Mouse (Mus musculus) erythroblast, adult 5-6 weeks (primary cell): Measurements from ENCODE around the gene Syt7. TPM values are rescaled to one million over a fixed set of nuclear protein-coding genes. Genes with fewer than 3 reads are reported as not detected.

Experiments used
- ATAC-seq: replicated peaks from 2 replicates; pipeline ENCODE4 v1.8.0; 2016; ENCODE audit warnings: moderate number of reproducible peaks, mild to moderate bottlenecking, moderate TSS enrichment, inconsistent platforms; ENCODE audit not compliant: poor library complexity, low FRiP score, severe bottlenecking
- total RNA-seq, 2 experiments: library from RNA; stranded (forward) in 1 of 2; stranded (reverse) in 1 of 2; fragments of 150-400 nt in 1 of 2; fragments of 200-764, 138-1000 nt in 1 of 2; gene quantifications; 2 replicates each; pipeline versions ENCODE4 v1.2.3 to v1.2.4; 2015 to 2017; ENCODE audit warnings: low replicate concordance in 2 of 2

Gene Syt7
- total RNA-seq, 2 experiments from 2014 or later = not detected

DNA sequence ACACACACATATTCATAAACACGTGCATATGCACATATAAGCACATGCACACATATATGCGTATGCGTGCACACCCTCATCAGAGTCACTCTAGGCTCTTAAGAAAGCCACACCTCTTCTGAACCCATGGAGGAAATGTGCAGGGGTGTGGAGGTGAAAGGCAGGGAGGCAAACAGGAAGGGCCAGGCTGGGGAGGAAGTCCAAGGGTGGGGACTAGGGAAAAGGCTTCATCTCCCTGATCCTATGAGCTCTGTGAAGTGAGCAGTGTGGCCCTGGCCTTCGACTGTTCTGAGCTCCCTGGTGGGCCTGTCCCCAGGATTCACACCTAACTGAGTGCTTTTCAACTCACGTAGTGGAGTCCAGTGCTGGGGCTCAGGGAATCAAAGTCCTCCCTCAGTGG lies 13.6 kb upstream of the Syt7 start:
- no peak for ATAC-seq

DNA sequence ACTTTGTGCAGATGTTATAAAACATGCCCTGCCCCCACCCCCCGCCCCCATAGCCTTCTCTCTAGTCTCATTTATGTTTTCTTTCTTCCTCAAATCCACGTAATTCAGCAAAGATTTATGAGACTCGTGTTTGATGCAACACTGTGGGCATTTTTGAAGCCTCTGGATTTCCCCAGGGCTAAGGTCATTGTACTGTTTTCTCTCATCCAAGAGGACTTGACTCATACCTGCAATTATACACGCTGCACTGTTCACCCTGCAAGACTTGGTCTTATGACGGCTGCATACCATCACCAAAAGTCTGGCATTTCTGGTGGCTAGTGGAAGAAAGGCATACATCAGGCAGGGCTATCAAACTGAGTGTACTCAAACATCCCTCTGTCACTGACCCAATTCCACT lies 8.9 kb upstream of the Syt7 start:
- no peak for ATAC-seq

DNA sequence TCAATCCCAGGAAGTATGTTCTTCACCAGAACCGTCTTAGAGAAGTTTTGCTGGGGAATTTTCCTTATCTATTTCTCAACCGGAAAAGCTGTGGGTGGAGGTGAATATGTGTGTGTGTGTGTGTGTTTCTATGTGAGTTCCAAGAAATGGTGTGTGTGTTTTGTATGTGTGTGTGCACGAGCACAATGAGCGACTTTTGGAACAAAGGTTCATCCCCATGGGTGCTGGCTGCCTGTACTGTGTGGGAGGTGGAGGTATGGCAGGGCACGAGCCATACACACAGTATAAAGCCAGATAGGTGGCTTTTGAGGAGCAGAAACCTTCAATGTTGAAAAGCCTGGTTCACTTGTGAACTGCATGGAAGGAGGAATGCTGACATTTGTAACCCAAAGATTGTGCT lies 1.2 kb upstream of the Syt7 start:
- no peak for ATAC-seq

DNA sequence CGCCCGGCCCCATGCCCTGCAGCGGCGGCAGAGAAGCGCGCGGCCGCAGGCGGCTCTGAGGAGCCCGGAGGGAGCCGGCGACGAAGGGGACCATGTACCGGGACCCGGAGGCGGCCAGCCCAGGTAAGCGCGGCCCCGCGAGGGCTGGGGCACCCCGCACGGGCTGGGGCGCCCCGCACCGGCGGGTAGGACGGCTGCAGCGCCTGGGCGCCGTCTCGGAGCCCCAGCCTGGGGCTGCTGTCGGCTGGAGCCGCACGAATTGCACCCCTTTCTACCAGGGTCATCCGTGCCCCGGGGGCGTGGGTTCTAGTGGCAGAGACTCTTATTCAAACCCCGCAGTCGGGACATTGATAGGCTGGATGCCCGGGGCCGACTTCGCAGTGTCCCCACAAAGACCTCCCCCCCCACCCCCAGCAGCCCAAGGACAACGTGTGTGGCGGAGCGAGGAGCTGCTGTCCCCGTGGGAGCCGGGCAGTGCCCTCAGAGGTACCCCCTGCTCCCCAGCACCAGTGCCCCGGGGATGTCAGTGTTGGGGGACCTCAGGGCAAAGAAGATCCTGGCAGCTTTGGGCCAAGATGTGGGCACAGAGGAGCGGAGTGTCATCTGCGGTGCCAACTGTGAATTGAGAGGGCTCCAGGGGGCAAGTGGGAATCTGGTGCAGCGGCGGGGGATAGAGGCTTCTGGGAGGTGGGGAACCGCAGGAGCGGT lies 655 bp downstream of the Syt7 start:
- ATAC-seq = no peak

DNA sequence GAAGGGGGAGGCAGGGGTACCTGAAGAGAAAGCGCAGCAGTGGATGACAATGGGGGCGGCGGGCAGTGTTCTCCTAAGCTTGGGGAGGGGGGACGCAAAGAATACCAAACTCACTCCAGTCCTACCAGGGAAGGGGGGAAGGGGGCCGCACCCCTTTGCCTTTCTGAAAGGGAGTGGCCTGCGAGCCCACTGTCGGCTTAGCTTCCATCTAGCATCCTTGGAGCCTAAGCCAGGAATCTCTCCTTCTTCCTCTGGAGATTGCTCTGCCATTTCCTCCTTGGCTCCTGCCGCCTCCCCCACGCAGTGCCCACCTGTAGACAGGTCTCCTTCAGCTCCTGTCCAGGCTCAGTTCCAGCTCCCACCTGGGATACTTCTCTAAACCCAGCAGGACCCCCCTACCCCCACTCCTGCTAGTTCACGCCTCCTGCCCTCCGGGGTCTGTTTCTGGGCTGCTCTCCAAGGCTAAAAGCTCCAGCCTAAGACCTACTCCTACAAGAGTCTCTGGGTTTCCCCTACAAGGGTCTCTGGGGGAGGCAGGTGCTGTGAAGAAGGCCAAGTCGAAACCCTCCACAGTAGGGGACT lies 1.3 kb downstream of the Syt7 start:
- no peak for ATAC-seq

DNA sequence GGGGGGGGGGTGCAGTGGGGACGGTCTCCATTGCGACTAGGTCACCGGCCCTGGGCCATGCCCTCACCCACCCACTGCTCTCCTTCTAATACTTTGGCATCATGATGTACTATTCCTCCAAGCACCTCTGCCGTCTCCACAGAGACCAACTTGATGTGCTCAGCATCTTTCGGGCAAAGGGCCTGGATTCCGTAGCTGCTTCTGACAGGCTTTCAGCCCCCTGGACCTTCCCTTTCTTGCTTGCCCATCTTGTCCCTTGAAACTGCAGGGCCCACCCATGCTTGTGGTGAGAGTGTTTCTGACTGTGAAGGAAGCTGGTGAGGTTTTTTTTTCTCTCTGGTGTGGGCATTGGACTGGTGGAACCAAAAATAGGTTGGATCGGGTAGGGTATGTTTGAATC lies 2.1 kb downstream of the Syt7 start:
- no peak for ATAC-seq

DNA sequence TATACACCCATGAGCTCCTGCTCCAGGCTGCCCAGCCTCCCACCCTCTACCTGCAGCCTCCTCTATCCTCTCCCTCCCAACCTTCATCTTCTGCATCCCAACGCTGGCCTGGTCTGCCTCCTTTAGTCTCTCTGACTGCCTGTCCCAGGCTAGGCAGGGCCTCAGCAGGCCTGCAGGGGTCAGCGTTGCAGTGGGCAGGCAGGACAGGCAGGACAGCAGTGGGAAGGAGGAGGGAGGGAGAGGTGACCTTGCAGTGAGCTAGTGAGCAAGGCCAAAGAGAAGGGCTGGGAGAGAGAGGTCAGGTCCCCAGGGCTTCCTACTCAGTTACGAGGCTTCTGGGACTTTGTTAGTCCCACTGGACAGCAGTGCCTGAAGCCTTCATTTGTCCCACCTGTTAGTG lies 3.1 kb downstream of the Syt7 start:
- ATAC-seq = no peak

DNA sequence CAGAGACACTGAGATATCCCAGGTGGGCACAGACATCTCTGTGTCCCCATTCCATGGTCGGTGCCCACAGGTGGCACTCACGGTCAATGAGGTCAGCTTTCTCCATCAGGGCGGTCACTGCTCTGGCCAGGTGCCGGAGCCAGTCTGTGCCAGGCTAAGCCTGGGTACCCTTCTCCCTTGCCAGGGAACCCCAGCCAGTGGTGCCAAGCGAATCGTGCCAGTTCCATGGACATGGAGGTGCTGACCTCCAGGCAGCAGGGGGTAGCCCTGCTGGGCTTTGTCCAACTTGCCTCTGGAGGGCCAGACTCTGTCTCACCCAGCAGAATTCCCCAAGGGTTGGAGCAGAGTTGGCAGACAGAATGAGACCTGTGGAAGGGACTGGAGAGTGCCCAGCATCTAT lies 4.6 kb downstream of the Syt7 start:
- no peak for ATAC-seq

DNA sequence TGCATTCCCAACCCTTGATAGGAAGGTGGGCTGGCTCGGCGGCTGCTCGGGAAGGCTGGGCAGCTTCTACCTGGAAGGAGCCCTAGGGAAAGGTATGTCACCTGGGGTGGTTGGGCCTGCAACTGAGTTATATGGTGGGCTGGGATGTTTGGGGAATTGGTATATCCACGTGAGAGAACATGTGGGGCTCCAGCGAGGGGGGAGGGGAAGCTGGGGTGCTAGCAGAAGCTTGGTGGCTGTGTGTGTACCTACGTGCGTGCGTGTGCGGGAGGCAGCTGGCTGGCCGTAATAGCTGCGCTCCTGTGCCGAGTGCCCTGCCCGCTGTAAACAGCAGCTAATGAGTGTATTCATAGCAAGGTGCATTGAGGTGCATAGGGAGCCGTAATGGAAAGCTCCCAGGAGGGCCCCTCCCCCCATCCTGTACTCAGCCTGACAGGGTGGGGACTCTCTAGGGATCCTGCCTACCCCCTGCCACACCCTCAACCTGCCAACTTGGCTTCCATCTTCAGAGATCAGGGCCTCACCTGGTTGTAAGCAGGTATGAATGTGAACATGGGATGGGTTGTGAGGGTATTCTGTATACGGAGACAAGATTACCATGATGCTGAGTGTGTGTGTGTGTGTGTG lies 5.1 kb downstream of the Syt7 start:
- ATAC-seq = no peak

DNA sequence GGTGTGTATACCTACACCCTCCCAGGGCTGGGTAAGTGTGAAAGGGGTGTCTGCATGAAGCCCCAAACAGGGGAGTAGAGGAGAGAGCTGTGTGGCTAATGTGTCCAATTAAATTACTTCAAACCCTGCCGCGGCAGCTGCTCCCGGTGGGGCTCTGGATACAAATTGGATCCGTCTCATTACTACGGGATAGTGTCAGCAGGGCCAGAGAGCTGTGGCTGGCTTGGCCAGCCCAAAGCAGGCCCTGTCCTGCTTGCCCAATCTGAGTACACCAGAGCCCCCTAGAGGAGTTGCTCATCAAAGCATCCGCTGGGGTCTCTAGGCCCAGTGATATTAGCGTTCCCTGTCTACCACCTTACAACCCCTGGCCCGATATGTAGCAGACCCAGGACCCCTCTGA lies 6.3 kb downstream of the Syt7 start:
- ATAC-seq = no peak

DNA sequence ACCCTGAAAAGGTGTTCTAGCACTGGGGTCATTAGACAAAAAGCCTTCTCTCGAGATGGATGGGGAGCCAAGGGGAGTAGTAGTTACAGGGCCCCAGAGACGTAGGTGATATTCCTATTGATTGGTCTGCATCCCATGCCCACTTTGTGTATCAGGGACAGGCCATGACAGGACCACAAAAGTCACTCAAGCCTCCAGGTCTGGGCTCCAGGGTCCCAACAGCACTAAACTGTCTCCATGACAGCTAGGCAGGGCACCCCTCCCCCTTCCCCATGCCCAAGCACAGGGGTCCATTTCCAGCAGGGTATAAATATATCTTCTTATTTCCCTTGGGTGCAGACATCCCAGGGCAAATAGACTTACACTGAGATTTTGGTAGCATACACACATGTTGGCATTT lies 8.1 kb downstream of the Syt7 start:
- no peak for ATAC-seq

DNA sequence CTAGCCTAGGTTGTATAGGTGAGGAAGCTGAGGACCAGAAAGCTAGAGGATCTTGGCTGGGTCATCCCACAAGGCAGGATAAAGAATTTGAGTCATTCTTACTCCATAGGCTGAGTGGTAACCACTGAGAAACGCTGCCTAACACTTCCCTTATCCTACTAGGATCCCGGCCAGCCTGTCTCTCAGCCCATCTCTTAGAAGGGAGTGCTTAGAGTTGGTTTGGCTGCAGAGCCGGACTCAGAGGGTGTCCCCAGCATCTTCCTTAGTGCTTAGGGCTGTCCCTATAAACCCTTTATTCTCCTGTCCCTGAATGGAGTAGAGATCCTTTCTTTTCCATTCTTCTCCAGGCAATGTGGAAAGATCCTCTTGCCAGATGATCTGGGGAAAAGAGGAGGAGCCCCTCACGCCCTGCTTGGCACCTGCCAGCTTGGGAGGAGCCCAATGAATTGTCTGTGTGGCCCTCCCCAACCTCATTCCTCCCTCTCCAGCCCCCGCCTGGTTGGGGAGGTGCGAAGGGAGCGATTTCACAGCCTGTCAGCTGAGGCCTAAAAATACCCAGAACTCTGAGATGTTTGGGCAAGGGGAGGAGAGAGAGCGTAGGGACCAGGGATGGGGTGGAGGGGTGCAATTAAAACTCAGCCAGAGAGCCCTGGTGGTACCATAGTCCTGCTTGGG lies 8.7 kb downstream of the Syt7 start:
- ATAC-seq = no peak

DNA sequence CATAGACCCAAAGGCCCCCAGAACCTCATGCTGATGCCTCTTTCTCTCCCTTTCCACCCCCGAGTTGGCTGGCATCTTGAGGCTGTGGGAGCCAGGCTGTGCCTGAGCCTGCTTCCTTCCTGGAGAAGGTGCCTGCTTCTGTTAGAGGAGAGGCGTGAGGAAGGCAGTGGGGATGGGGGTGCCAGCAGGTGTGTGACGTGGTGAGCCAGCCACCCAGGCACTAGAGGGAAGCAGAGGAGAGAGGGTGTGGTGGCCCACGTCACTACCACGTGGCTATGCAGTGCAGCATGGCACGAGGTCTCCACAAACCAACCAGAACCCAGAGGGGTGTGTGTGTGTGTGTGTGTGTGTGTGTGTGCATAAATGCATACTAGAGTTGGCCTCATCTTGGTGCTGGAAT lies 9.4 kb downstream of the Syt7 start:
- ATAC-seq = no peak

DNA sequence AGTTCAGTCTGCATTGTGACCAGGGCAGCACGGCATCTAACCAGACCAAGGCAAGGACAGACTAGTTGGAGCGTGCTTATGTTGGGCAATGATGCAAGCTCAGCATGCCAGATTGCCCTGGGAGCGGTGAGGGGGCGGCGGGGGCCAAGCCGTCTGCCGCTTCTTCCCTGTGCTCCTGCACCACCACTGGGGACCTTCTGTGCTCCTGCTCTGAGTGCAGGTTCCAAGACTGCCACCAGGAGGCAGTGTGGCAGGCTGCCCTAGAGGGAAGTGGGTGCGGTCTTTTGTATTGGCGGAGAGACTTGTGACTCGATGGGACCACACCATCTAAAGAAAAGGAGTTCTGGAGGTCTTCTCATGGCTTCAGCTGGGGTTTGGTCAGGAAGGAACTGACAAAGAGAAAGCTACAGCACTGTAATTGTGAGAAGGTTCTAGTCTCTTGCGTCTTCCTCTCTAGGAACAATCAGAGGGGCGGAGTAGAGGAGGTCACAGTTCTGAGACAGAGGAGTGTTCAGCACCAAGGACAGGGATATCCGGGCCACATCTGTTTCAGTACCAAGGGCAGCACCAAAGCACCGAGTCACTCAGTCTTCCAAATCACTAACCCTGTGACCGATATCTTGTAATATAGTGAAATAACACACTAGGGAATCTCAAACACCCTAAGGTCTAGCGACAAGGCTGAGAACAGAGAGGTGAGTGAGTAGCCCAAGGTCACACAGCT lies 14.0 kb downstream of the Syt7 start:
- 0 out of 2 replicates have a peak, but pooled peaks have one; percentile 36 for ATAC-seq

DNA sequence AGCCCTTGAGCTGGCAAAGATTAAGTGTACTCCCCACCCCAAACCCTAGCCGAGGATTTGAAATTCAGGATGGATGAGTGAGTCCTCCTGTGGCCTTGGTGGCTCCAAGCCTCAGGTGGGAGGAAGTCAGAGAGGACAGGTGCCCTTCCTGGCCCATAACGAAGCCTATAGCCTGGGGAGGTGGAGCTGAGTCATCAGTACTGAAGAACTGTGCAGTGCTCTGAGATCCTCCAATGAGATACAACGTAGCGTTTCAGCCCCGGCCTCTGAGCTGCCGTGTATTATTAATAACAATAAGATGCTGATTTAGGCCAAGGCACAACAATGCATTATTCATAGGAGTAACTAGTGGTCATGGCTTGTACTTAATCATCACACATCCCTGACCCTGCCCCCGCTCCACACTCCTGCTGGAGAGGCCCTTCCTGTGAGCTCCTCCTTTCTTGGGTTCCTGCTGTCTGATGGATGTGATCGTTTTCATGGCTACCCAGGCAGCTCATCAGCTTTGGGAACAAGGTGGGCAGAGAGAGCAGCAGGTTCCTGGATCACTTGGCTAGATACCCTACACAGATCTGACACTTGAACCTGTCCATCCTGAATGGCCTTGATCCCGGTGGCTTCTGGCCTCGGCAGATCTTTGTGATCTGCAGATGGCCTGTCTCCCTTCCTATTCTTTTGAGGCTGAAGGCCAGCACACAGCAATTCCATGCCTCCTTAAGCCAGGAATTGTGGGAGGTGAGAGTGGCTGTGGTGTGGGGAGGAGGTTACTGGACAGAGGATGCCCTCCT lies 14.9 kb downstream of the Syt7 start:
- ATAC-seq = no peak

DNA sequence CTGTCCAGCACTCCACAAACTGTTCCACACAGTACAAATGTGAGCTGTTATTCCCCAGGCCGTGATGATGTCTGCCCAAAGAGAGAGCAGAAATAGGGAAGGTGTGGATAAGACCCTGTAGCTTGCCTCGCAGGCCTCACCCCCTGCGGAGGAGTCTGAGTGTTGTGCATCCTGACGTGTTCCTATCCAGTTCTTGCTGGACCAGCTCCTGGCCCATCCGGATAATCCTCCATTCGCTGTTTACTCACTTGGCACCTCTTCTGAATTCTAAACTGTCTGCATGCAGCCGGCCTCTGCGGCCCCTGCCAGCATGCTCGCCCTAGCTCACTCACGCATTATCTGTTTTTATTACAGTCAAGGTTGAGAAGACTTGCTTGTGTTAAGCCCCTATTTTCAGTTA lies 15.5 kb downstream of the Syt7 start:
- ATAC-seq = no peak

DNA sequence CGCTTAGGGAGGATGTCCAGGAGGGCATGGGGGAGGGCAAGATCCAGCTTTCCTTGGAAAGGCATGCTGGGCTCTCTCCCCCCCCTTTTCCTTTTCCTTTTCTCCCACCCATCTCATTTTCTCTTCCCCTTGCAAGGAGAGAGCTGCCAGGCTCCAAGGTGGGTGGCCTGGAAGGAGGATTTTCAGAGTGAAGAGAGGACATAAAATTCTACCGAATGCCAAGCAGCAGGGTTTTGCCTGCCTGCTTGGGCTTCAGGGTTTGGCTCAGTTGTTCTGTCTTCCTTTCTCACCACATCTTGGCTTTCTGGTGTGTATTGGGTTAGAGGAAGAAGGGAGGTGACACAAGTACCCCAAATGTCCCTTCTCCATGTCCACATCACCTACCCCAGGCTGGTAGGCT lies 16.0 kb downstream of the Syt7 start:
- no peak for ATAC-seq

DNA sequence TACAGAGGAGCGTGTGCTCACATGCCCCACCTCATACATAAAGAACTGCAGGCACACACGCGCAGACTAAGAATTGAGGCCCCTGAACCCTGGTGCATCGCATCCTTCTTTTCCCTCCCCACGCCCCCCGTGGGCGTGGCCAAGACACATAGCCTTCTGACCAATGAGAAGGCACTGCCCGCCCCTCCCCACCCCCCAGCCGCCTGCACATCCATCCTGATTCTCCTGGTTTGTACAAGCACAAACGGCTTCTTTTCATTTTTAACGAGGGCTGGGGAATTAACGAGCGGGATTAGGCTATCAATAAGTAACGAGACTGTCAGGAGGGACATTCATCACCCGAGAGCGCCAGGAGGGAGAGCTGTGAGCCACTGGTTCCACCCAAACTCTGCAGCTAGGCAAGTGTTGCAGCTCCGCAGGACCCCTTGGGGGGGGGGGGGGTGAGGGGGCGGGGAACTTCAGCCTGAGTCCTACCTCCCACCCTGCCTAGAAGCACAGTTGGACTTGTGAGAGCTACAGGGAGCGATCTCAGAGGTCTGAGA lies 24.9 kb downstream of the Syt7 start:
- no peak for ATAC-seq

DNA sequence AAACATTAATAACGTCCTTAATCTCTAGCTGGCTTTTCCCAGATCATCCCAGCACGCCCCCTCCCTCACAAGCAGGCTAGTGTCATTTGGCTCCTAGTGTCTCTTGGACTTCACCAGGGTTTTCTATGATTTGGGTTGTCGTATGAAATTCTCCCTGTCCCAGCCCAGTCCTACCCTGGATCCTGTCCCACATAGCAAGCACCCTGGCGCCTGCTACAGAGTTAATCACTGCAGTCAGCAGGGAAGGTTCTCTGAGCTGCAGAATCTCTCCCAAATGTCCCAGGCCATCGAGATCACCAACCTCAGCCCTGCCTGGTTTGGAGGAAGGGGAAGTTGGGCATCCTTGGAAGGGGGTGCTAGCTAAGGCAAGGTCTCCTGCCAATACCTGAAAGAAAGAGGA lies 26.6 kb downstream of the Syt7 start:
- ATAC-seq = no peak
